Mouse (Mus musculus) CD4-positive helper T cell, adult 2 months (primary cell): ENCODE data around the gene Tmem39a.

Experiments
- DNase-seq: peaks from one replicate; pipeline ENCODE4 v3.0.0-alpha.2; 2012; ENCODE audit warnings: low read depth, missing footprints, low spot score

Gene Tmem39a

DNA sequence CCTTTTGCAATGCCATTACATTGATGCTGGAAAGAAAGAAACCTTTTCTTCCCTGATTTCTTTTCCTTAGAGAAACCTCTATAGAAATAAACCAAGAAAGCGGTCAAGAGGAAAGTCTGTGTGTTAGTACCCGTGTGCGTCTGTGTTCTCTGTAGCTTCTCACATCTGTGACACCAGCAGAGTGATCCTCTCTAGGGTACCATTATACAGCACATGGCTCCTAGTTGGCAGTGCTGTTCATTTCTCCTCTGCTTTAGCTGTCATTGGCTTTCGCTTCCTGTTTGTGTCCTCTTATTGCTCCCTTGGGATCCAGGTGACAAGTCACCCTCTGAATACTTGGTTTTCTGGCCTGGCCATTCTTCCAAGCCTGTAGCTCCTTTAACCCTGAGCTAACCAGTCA lies 29.1 kb downstream of the Tmem39a start:
- no peak for DNase-seq

DNA sequence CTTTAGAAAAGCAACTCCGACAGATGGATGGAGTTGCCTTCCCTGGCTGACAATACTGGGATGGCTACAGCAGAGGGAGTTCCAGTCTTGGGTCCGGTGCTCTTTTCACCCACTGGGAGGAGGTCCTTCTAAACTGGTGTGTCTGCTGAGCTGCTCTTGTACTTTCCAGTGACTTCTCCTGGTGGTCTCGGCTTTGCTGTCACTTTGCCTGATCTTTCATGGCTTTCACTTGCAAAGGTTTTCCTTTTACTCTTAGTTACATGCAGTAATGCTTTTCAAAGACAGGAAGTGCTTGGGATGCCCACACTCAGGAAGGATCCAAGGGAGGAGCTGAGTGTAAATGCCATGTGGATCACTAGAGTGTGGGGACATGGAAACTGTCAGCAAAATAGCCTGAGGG lies 33.0 kb downstream of the Tmem39a start:
- no peak for DNase-seq

DNA sequence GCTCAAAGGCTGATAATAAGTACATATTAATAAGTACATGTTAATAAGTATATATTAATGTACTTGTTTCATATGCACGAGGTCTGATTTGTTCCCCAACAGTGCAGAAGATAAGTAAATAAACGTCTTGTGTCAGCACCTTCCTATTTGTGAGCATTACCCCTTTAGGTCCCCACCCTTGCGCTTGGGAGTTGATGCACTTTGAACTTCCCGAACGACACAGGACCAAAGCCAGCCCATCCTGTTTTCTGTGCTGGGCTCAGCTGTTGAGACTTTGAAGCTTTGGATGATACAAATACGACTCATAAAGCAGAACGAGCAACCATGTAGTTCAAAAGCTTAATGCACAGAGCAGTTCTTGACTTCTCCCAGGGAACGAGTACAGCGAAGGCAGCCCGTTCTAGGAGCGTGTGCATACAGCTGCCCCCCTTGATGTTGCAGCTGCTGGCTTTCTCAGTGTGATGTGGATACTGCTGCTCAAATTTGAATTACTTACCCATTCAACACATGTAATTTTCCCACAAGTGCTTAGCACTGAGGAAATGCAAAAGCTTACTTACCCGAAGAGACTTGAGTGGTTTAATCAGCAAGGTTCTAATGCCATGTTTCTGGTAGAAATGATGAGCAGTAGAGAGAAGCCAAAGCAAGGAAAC lies 33.7 kb downstream of the Tmem39a start:
- no peak for DNase-seq

DNA sequence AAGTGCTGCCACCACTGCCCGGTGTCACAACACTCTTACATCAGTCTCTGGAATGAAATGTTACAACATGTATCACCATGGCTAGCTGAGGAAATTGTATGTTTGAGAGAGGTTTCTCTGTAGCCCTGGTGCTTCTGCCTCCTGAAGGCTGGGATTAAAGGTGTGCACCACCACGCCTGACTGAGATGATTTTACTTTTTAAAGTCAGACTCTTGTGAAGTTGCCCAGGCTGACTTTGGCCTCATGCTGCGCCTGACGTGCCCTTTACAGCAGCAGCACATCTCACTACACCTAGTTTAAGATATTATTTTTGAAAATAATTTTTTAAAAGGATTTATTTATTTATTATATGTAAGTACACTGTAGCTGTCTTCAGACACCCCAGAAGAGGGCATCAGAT lies 34.4 kb downstream of the Tmem39a start:
- DNase-seq, result no peak

DNA sequence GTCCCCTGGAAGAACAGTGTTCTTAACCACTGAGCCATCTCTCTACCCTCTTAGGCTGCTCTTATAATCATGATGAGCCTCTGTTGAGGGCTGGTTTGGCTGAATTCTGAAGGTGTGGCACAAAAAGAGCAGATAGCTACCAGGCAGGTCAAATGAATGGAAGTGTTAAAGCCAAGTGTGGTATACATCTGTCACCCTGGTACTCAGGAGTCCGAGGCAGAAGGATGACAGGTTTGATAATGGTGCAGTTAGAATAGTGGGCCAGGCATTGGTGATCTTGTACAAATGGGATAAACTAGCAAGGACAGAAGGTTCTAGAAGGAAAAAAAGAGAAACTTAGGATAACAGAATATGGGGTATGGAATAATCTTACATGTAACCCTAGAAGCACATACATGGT lies 35.9 kb downstream of the Tmem39a start:
- DNase-seq, result no peak

DNA sequence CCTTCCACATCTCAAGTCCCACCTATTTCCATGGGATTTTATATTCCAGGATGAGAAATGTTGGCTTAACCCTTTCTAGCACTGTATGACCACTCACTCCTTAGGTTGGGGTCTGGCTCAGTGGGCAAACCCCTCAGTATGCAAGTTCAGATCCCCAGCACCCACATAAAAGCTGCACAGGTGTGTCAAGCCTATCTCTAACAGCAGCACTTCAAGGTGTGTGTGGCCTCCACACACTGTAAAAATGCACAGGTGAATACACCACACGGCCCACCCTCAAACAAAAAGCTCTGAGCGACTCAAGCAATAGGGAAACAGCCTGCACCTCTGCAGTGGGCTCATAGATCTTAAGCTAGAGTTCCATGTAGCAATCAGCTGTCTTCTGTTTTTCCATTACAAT lies 37.6 kb downstream of the Tmem39a start:
- DNase-seq, result no peak

DNA sequence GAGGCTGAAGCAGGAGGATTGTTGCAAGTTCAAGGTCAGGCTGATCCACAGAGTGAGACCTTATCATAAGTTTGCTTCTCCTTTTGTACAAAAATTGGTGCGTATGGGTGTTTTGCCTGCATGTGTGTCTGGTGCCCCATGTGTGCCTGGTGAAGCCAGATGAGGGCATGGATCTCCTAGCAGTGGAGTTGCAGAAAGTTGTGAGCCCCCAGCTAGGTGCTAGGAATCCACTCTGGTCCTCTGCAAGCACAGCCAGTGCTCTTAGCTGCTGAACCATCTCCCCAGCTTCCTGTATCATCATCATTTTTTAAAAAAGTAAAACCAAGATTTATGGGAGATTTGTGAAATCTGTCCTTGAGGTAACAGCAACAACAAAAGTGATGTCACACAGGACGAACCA lies 38.2 kb downstream of the Tmem39a start:
- no peak for DNase-seq

DNA sequence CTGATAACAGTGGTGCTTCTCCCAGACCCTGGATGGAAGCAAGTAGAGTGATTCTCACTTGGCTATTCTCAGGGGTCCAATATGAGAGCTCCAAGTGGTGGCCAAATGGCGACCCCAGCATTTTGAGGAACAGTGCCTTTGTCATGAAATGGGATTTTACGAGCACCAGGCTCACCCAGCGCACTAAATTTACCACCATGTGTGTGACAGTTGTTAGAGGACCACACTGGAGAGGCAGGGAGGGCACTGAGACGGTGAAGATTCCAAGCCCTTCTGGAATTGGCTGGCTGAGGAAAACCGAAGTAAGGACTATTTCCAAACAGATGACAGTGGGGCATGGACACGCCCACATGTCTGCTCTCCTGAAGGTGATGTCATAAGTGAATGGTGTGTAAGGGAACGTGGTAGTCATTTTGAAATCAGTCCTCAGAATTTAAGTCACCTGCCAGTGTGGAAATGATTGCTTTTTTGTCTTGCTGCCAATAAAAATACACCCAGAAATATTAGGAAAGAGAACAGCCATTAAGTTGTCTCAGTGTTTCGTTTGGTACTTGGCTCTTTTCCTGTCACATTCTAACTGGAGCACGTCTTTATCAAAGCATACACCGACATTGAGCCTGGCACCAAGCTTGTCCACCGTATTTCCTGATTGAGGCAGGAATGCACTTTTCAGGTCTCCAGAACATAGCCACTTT lies 40.6 kb downstream of the Tmem39a start:
- DNase-seq, result no peak

DNA sequence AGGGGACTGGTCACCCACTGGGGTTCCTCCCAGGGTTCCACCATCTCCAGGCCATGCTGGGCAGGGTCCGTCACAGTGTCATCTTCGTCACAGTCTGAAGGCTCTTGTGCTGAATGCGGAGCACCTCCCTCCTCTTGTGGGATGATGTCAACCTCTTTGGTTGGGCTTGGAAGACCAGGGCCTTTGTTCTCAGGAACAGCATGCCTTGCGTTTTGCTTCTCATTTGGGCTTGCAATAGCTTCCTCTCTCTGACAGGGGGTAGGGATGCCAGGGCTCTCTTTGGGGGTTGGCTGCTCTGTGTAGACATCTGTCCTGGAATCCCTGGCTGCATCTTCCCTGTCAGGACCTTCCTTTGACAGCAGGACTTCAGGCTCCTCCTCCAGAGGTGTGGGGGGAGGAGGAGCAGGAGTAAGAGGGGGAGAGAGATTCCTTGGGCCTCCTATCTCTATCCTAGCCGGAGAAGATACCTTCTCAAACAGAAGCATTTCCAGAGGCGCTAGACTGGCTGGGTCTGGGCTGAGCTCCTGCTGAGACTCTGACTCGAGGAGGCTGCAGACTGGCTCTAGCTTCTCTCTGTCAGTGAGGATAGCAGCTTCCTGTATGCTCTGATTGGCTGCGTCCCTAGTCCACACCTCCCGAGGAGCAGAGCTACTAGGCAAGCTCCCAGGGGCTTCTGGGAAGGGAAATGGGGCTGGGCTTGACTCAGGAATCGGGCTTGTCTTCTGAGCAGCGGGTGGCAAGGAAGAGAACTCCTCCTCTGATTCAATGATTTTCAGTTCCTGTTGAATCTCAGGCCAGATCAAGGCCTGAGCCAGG lies 44.7 kb downstream of the Tmem39a start:
- no peak for DNase-seq

DNA sequence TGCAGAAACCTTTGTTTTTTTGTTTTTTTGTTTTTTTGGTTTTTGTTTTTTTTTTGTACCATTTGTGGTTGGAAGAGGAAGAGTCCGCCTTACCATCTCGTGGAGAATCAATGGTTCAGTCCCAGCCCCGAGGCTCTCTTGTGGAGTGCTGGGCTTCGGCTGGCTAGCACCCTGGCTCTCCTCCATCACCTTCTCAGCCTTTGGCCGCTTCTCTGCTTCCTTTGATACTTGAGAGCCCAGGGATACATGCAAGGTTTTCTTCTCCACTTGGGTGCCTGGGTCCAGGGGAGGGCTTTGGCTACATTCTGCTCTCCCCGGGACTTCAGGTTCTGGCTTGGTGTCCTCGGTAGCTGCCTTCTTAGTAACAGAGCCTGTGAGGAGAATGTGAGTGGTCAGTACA lies 48.0 kb downstream of the Tmem39a start:
- DNase-seq, result no peak

DNA sequence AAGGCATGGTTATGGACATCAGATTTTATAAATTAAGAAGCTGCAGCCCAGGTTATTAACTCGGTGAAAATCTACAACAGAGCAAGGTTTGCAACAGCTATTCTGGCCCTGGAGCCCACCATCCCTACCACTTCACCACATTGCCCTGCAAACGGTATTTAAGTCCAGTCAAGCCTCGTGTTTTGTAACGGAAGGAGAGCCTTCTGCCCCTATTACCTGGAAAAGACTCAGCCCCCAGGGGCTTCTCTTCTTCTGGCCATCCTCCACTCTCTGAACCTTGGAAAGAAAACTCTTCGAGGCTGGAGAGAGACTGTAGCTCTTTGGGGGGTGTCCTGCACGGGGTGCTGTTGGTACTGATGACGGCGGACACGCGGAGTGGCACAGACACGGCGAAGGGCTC lies 50.2 kb downstream of the Tmem39a start:
- no peak for DNase-seq

DNA sequence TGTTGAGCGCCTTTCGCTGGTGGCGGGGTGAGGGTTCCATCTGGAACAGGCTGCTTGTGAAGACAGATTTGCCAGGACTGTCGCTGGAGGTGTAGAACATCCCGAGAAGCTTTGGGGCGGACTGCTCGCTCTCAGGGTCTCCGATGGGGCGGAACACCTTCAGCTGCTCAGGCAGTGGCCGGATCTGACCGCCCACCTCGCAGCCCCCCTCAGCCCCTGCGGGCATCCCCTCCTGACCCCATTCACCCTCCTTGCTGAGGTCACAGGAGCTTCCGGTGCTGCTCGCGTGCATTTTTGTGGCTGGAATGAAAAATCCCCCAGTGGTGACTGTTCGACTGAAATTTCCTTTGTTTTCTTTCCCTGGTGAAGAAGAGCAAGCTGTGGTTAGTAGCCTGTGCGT lies 50.6 kb downstream of the Tmem39a start:
- no peak for DNase-seq

DNA sequence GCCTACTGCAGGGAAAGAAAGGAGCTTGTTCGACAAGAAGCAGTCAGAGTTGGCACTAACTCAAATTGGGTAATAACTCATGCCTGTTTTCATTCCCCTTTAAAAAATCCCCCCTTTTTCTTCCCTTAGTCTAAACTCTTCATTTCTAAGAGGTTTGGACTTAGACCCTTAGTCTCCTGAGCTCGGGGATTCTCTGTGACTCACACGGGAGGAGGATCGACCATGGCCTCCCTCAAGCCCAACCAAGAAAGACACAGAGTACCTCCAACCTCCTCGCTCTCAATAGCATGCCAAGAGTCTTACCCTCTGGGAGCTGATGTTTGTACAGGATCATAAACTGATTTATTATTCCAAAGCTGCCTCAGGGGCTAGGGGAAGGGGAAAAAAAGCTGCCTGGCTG lies 54.1 kb downstream of the Tmem39a start:
- DNase-seq, result no peak

DNA sequence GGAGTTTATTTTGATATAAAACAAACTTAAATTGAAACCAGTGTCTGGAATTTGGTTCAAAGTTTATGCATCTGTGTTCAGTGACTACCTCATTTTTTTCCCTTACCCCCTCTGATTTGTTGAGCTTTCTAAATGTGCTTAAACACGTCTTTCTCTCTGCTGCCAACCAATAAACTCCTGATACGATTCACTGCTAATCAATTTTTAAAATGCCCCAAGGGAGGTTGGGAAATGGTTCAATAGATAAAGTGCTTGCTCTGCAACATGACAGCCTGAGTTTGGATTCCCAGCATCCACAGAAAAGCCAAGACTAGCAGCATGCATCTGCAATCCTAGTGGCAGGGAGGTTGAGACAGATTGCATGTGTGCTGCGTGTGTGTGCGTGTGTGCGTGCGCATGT lies 55.1 kb downstream of the Tmem39a start:
- no peak for DNase-seq

DNA sequence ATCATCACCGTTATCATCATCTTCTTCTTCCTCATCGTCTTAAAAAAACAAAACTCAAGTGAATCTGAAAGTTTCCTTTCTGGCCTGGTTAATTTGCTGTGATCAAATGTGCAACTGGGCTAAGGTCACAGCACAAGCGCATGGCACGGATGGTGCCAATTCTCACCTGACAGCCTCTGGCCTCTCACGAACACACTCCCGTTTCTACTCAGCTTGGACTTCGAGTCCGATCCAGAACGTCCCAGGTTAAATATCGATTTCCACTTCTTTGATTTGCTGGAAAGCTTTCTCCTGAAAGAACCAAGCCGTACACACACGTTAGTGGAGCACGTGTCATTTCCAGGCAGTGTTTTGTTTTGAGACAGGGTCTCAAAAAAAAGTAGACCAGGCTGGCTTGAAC lies 59.5 kb downstream of the Tmem39a start:
- DNase-seq, result no peak

DNA sequence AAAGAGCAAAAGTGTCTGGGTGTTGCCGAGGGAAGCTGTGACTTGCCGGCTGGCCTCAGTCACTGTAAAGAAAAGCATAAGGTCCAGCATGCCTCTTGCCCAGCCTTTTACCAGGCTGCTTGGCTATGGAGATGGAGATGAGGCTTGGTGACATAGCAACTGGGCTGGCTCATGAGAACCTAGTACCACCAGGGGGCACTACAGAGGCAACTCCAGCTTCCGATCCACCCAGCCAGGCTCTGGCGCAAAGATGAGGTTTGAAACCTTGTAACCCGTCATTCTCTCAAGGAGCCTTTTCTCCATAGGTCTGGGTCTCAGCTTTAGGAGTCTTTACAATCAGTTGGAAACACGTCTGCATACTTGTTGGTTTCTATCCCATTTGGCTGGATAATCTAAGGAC lies 60.6 kb downstream of the Tmem39a start:
- peak; percentile 77 for DNase-seq

DNA sequence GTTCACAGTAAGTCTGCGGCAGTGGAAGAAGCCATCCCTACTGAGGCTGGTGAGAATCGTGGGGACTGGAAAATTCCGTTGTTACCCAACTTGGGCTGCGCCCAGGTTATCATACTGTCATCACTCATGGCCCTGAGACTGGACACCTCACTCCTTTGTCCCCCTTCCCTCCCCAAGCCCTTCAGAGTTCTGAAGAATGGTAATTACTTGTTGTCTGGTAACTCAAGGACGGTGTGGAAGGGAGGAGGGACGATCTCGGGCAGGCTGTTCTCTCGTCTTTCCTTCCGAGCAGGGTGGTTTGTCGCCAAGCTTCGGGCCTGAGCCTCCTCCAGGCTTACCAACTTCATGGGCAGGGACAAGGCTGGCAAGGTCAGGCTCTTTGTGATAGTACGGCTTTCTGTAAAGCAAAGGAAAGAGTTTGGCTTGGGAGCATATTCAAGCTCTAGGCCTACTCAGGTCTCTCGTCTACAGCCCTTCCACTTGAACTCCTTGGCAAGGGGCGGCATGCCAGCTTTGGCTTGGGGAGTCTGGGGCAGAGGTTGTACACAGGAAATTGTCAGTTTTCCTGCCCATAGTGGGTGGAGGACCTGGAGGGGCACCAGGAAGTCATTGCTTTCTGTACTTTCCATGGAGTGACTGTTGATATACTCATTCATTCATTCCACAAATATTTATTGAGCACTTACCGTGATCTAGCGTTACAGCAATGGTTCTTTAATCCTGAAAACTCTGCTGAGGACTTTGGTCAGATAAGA lies 62.4 kb downstream of the Tmem39a start:
- DNase-seq, result no peak

DNA sequence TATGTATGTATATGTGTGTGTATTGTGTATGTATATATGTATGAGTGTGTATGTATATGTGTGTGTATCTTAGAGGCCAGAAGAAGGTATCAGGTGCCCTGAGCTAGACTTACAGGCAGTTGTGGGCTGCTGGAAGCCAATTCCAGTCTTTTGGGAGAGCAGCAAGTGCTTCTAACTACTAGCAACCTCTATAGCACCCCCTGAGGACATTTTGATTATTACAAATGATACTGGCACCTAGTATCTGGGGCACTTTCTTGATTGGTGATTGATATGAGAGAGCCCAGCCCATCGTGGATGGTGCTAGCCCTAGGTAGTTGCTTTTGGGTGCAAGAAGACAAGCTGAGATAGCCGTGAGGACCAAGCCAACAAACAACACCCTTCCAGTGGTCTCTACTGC lies 63.8 kb downstream of the Tmem39a start:
- DNase-seq, result peak; percentile 45

DNA sequence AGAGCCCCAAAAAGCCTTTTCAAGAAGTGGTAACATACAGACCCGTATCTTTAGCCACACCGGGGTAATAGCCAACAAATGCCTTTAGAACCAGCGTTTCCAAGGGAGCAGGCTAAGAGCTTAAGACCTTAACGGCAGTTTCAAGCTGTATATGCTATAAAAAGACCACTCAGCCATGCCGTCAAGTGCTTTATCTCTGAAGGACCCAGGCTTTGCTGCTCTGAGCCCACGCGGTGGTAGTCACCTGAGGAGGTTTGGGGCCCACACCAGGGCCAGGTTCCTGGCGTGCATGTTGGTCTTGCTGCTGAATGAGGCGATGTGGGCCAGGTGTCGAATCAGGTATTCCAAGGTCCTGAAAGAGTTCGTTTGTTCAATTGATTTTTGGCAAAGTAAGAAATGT lies 65.8 kb downstream of the Tmem39a start:
- DNase-seq, result no peak

DNA sequence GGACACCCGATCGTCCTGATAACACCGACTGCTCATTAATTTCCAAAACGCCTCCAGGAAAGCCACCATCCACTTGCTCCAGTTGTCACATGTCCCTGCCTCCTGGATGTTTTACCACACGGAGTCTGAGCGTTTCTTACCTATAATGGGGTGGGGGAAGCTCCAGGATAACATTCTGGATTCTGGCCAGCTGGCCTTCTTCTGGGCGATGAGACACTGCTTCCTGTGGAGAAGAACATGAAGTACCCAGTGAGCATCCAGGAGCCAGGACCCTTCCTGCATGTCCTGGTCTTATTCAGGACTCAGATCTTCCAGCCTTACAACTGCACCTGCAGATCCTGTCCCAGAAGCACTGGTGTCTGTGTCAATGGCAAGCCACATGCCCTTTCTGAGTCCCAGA lies 66.9 kb downstream of the Tmem39a start:
- DNase-seq, result no peak

DNA sequence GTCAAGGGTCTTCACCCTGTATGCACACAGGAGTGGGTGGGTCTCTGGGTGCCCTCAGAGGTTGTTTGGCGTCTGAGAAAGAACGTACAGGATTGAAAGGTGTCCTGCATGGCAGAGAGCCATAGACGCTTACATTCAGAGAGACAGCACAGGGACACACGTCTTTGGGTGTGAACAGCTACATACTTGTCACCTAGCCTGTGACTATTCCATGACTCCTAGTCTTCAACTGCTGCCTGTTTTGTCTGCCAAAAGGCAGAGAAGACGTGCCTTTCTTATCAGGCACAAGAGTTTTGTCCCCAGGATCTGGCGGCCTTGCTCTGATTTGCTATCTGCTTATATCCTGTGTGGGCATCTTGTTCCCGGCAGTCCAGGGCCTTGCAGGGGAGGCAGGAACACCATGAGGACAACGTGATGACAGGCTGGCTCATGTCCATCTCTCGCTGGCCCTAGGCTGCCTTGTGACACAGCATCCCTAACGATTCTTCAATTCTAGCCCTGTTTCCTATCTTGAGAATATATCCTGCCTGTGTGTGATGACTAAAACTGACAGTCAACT lies 67.4 kb downstream of the Tmem39a start:
- no peak for DNase-seq

DNA sequence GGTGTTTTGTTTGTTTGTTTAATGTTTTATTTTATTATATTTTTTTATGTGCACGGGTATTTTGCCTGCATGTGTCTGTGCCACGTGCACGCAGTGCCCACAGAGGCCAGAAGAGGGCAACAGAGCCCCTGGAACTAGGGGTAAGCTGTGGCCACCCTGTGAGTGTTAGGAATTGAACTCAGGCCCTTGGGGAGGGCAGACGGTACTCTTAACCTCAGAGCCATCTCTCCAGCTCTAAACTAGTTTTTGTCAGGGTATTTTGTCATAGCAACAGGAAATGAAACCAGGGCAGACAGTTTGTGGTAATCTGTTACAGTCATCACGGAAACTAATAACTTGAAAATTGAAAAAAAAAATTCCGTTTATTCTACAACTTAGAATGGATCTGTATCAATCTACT lies 73.6 kb downstream of the Tmem39a start:
- DNase-seq, result peak; percentile 83
